Mouse (Mus musculus): Measurements from ENCODE around the gene Ppp1r10. TPM values are rescaled to one million over a fixed set of nuclear protein-coding genes. Genes with fewer than 3 reads are reported as not detected.

Gene Ppp1r10
- 49.3 TPM for polyA plus RNA-seq (2014; fragmentation: Illumina TruSeq; extraction: RNeasy Lipid Tissue Mini Kit (QIAGEN cat#74804); ENCODE audit: low read depth, low replicate concordance)

DNA sequence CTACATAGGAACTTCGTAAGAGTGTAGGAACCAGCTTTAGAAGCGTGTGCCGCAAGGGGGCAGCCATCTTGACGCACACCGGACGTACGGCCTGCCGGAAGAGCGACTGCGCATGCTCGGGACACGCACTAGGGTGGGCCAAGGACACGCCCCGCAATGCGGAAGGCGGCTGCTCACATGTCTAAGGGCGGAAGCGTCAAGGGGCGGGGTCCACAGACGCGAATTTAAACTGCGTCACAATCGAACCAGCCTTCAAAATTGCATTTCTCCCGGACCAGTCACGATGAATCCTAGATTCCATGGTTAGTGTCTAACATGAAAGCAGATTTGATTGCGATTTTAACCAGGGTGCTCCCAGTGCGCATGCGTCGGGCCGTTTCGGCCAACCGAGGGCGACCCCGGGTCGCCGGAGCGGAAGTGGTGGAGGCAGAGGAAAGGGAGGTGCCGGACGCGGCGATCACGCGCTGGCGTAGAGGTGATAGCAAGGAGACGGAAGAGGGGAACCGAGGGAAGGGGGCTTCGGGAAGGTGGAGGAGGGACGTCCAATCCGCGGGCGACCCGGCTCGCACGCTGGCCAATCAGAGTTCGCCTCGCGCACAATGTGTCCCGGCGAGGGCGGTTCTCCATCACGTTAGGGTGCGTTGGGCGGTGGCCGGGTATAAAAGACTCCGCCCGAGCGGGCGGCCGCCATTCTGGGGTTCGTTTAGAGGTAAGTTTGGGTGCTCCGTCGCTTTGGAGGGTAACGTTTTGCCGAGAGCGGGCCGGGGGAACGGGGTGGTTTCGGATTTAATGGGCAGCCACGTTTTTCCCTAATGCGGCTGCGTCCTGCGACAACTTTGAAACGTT, at the start of gene Ppp1r10, which contains the start of gene Mrps18b:
TSS of gene Ppp1r10 (plus strand) at position 138 of the 846 bp plus-strand sequence.
TSS of gene Mrps18b (minus strand) at position 93 of the 846 bp plus-strand sequence.

DNA sequence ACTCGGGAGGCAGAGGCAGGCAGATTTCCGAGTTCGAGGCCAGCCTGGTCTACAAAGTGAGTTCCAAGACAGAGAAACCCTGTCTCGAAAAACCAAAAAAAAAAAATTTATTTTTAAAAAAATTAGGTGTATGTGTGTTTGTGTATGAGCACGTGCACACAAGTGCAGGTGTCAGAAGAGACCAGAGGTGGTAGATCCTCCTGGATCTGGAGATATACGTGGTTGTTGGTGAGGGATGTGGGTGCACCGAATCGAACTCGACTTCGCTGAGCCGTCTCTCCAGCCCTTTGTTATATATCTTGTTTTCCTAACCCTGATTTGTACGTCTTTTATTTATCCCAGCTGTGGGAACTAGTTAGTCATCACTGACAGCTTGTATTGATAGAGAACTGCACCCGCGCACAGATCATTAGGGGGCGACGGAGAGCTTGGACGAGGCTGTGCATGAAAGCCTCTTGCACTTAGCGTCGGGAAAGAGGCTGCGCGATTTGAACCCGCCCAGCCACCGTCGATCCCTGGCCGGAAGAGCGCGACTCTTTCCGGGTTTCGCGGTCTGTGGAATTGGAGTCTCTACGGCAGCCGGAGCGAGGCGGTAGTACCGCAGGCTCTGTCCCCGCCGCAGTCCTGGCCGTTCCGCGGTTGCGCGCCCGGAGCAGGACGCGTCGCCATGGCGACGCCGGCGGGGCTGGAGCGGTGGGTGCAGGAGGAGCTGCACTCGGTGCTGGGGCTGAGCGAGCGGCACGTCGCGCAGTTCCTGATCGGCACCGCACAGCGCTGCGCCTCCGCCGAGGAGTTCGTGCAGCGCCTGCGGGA, 36.8 kb upstream of the Ppp1r10 start, which contains the start of gene Dhx16:
TSS of gene Dhx16 (plus strand) at position 575 of the 813 bp plus-strand sequence.

DNA sequence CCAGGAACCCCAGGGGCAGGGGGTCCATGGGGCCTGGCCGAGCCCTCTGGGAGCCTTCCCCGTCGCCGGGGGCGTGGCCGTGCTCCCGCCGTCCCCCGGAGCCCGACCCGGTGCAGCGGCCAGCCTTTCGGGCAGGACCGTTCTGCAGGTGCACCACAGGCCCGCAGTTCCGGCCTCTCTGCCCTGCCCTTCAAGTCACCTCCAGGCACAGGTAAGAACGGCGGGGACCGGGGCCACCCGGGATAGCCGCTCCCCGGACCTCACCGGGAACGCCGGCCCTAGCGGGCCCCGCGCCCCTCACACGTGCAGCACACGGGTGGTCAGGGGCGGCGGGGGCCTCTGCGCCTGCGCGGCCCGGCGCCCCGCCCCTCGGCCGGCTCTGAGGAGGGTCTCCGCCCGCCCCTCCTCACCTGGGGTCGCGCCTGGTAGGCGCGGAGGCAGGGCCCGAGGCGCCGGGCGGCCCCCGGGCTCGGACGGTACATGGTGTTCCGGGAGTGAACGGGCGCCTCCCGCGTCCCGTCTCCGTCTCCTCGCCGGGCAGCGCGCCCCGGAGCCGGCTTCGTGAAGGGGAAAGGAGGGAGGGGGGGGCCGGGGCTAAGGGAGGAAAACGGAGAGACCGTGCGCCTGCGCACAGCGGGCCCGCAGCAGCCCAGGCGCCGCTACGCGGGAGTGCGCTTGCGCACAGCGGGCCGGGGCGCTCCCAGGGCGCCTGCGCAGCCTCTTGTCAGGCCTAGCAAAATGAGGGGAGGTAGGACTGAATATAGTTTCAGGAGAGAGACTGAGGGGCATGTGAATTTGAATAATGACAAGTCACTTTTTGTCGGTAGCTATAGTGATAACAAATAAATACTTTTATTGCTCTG, 19.2 kb upstream of the Ppp1r10 start, which contains the start of gene 2310061I04Rik:
TSS of gene 2310061I04Rik (minus strand) at position 651 of the 863 bp plus-strand sequence.

DNA sequence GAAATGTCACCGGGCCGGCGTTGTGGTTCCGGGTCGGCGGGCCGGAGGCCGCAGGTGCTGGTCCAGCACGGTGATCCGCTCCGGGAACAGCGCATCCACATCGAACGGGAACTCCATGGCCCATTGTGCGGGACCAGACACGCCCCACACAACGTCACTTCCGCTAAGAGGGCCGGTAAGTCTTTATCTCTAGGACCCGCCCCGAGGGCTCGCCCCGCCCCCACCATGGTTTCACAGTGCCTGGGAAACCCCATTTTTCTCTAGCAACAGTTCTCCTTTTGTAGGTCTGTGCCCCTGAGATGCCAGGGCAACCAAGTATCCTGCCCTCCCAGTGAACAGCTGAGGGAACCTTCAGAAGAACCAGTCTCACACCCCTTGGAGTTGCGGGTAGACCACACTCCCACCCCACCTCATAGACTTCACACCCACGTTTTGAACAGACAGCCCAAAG, 6.3 kb upstream of the Ppp1r10 start, which contains the start of gene Atat1:
TSS of gene Atat1 (minus strand) at position 157 of the 451 bp plus-strand sequence.

DNA sequence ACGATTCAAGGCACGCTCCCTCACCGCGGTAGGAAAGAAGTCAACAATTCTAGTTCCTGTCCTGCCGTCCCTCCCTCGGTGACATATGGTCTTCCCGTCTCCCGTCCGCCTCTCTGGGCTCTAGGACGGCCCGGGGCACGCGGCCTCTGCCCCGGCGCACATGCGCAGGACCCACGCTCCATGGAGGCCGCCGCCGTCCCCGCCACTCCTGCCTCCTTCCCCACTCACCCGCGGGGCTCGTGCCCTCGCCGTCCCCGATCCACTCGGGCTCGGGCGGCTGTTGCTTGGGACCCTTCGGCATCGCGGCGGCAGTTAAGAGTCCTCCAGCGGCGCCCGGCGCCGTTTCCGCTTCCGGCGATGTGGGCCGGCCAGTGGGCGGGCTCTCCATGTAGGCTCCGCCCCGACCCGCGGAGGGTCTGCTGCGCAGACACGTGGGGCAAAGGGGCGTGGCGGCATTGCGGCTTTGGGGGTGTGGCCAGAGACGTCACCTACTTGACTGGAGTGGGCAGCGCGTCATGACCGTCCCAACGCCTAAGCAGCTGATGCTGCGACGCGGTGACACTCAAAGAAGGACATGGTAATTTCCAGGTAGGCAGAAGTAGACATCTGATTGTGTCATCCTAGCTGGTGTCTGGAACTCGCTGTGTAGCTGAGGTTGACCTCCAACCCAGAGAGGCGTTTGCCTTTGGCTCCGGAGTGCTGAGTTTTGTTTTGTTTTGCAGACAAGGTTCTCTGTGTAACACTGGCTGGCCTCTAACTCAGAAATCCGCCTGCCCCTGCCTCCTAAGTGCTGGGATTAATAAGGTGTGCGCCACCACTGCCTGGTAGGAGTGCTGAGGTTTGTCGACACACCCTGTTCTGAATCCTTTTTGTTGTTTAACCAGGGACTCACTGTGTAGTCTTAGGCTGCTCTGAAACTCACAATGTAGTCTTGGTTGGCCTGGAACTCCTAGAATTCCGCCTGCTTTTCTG, 53.5 kb downstream of the Ppp1r10 start, which contains the start of gene Abcf1:
TSS of gene Abcf1 (minus strand) at position 344 of the 972 bp plus-strand sequence.

DNA sequence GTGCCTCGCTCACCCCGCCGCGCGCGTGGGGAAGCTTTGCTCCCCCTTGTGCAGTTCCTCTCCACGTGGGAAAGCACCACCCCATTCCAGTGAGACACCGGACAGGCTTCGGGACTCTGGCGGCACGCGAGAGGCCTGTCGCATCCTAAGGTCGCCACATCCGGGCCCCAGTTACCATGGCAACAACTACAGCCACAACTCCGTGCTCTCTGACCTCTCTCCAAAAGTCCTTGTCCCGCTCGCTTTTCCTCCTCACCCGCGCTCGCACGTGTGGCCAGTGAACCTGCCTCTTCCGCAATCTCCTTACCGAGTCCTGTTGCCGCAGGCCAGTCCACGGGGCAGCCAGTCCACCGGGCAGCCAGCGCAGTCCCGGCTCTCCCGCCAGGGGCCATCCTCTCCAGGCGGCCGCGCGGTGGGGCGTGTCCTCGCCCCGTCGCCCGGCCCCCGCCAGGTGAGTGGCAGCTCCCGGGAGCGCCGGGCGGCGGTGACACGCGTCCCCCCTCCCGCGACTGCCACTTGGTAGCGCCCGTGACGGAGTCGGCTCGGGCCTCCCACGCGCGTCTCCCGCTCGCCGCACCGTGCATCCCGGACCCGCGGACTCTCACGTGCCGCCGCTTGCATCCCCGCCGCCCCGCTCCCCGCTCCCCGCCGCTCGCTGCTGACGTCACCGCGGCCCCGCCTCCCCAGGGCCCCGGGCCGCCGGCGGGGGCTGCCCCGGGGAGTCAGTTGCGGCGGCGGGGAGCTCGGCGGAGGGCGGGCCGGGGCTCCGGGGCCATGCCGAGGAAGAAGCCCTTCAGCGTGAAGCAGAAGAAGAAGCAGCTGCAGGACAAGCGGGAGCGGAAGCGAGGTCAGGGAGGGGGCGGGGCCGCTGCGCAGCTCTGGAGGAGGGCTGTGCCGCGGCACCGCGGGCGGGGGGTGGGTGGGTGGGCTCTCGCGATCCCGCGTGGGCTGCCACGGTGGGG, 63.4 kb downstream of the Ppp1r10 start, which contains the start of the genes Gnl1 and Prr3:
TSS of gene Gnl1 (plus strand) at position 451 of the 962 bp plus-strand sequence.
TSS of gene Prr3 (minus strand) at position 836 of the 962 bp plus-strand sequence.

Other genes with a start within 250 kb of the Ppp1r10 start
- gene Vars2, start 248.8 kb upstream of the Ppp1r10 start, polyA plus RNA-seq (2014; fragmentation: Illumina TruSeq; extraction: RNeasy Lipid Tissue Mini Kit (QIAGEN cat#74804); ENCODE audit: low read depth, low replicate concordance), result 0.28 TPM
- gene Gtf2h4, start 242.7 kb upstream of the Ppp1r10 start, polyA plus RNA-seq (2014; fragmentation: Illumina TruSeq; extraction: RNeasy Lipid Tissue Mini Kit (QIAGEN cat#74804); ENCODE audit: low read depth, low replicate concordance), result 2.5 TPM
- 7.5 TPM for gene Ddr1, start 211.8 kb upstream of the Ppp1r10 start, polyA plus RNA-seq (2014; fragmentation: Illumina TruSeq; extraction: RNeasy Lipid Tissue Mini Kit (QIAGEN cat#74804); ENCODE audit: low read depth, low replicate concordance)
- gene Ier3, start 94.8 kb upstream of the Ppp1r10 start, polyA plus RNA-seq (2014; fragmentation: Illumina TruSeq; extraction: RNeasy Lipid Tissue Mini Kit (QIAGEN cat#74804); ENCODE audit: low read depth, low replicate concordance), result 3.5 TPM
- gene Flot1, start 93.2 kb upstream of the Ppp1r10 start, polyA plus RNA-seq (2014; fragmentation: Illumina TruSeq; extraction: RNeasy Lipid Tissue Mini Kit (QIAGEN cat#74804); ENCODE audit: low read depth, low replicate concordance), result 8.4 TPM
- gene Tubb5, start 78.1 kb upstream of the Ppp1r10 start, polyA plus RNA-seq (2014; fragmentation: Illumina TruSeq; extraction: RNeasy Lipid Tissue Mini Kit (QIAGEN cat#74804); ENCODE audit: low read depth, low replicate concordance), result 32.5 TPM
- gene Mdc1, start 74.9 kb upstream of the Ppp1r10 start, polyA plus RNA-seq (2014; fragmentation: Illumina TruSeq; extraction: RNeasy Lipid Tissue Mini Kit (QIAGEN cat#74804); ENCODE audit: low read depth, low replicate concordance), result 12.7 TPM
- 3.1 TPM for gene Nrm, start 55.1 kb upstream of the Ppp1r10 start, polyA plus RNA-seq (2014; fragmentation: Illumina TruSeq; extraction: RNeasy Lipid Tissue Mini Kit (QIAGEN cat#74804); ENCODE audit: low read depth, low replicate concordance)
- gene Ppp1r18, start 50.8 kb upstream of the Ppp1r10 start, polyA plus RNA-seq (2014; fragmentation: Illumina TruSeq; extraction: RNeasy Lipid Tissue Mini Kit (QIAGEN cat#74804); ENCODE audit: low read depth, low replicate concordance), result 1.8 TPM
- gene Dhx16, start 36.6 kb upstream of the Ppp1r10 start, polyA plus RNA-seq (2014; fragmentation: Illumina TruSeq; extraction: RNeasy Lipid Tissue Mini Kit (QIAGEN cat#74804); ENCODE audit: low read depth, low replicate concordance), result 32.7 TPM
- 25.9 TPM for gene 2310061I04Rik, start 19.0 kb upstream of the Ppp1r10 start, polyA plus RNA-seq (2014; fragmentation: Illumina TruSeq; extraction: RNeasy Lipid Tissue Mini Kit (QIAGEN cat#74804); ENCODE audit: low read depth, low replicate concordance)
- 14.4 TPM for gene Atat1, start 6.4 kb upstream of the Ppp1r10 start, polyA plus RNA-seq (2014; fragmentation: Illumina TruSeq; extraction: RNeasy Lipid Tissue Mini Kit (QIAGEN cat#74804); ENCODE audit: low read depth, low replicate concordance)
- gene Mrps18b, start within 50 bp of the Ppp1r10 start, polyA plus RNA-seq (2014; fragmentation: Illumina TruSeq; extraction: RNeasy Lipid Tissue Mini Kit (QIAGEN cat#74804); ENCODE audit: low read depth, low replicate concordance), result 11.0 TPM
- 41.4 TPM for gene Abcf1, start 53.3 kb downstream of the Ppp1r10 start, polyA plus RNA-seq (2014; fragmentation: Illumina TruSeq; extraction: RNeasy Lipid Tissue Mini Kit (QIAGEN cat#74804); ENCODE audit: low read depth, low replicate concordance)
- 1.1 TPM for gene Gnl1, start 63.4 kb downstream of the Ppp1r10 start, polyA plus RNA-seq (2014; fragmentation: Illumina TruSeq; extraction: RNeasy Lipid Tissue Mini Kit (QIAGEN cat#74804); ENCODE audit: low read depth, low replicate concordance)
- gene Prr3, start 63.8 kb downstream of the Ppp1r10 start, polyA plus RNA-seq (2014; fragmentation: Illumina TruSeq; extraction: RNeasy Lipid Tissue Mini Kit (QIAGEN cat#74804); ENCODE audit: low read depth, low replicate concordance), result 3.3 TPM
- gene H2-T24, start 104.1 kb downstream of the Ppp1r10 start, polyA plus RNA-seq (2014; fragmentation: Illumina TruSeq; extraction: RNeasy Lipid Tissue Mini Kit (QIAGEN cat#74804); ENCODE audit: low read depth, low replicate concordance), result 4.8 TPM
- gene H2-T23, start 116.4 kb downstream of the Ppp1r10 start, polyA plus RNA-seq (2014; fragmentation: Illumina TruSeq; extraction: RNeasy Lipid Tissue Mini Kit (QIAGEN cat#74804); ENCODE audit: low read depth, low replicate concordance), result 10.6 TPM
- 14.1 TPM for gene H2-T22, start 126.3 kb downstream of the Ppp1r10 start, polyA plus RNA-seq (2014; fragmentation: Illumina TruSeq; extraction: RNeasy Lipid Tissue Mini Kit (QIAGEN cat#74804); ENCODE audit: low read depth, low replicate concordance)
- not detected for gene Gm6034, start 126.5 kb downstream of the Ppp1r10 start, polyA plus RNA-seq (2014; fragmentation: Illumina TruSeq; extraction: RNeasy Lipid Tissue Mini Kit (QIAGEN cat#74804); ENCODE audit: low read depth, low replicate concordance)
- gene Gm11127, start 141.9 kb downstream of the Ppp1r10 start, polyA plus RNA-seq (2014; fragmentation: Illumina TruSeq; extraction: RNeasy Lipid Tissue Mini Kit (QIAGEN cat#74804); ENCODE audit: low read depth, low replicate concordance), result not detected
- not detected for gene Gm19684, start 205.2 kb downstream of the Ppp1r10 start, polyA plus RNA-seq (2014; fragmentation: Illumina TruSeq; extraction: RNeasy Lipid Tissue Mini Kit (QIAGEN cat#74804); ENCODE audit: low read depth, low replicate concordance)
- not detected for gene Gm7030, start 213.0 kb downstream of the Ppp1r10 start, polyA plus RNA-seq (2014; fragmentation: Illumina TruSeq; extraction: RNeasy Lipid Tissue Mini Kit (QIAGEN cat#74804); ENCODE audit: low read depth, low replicate concordance)